Mouse (Mus musculus): ENCODE measurements around the gene Cdh6.

- TF ChIP-seq POLR2A (IDR thresholded peaks at IDR 0.05; ENCODE audit: borderline replicate concordance, control insufficient read depth, low read depth, low read length) (no peak), CTCF (IDR thresholded peaks at IDR 0.05; ENCODE audit: control insufficient read depth, insufficient read depth, low read length) (no peak)
These were observed 39.5 kb upstream of the Cdh6 start for GRCm38 (mm10) chr15:13212956-13213355.

All from bone marrow, adult 2 months (tissue).